Mouse (Mus musculus) heart, adult 2 months (tissue): ENCODE measurements at regions not wholly inside any gene's neighbourhood (a gene's known extent, or its start where the extent isn't known, plus 50 kb on each side); places are given as distances from the start of the nearest gene placed in this dataset.

ENCODE experiments used
- CTCF ChIP-seq: fragments of 200-600 bp; IDR thresholded peaks from 2 replicates; pipeline ENCODE4 v1.8.1; 2022; ENCODE audit warnings: antibody characterized with exemption, mild to moderate bottlenecking, moderate library complexity
- EP300 ChIP-seq: fragments of 200-500 bp; IDR thresholded peaks from 2 replicates; pipeline ENCODE4 v1.6.1; 2011; ENCODE audit warnings: low read depth, low read length, control low read depth; ENCODE audit not compliant: insufficient read depth
- POLR2A ChIP-seq: fragments of 200-500 bp; IDR thresholded peaks from 2 replicates; pipeline ENCODE4 v1.6.1; 2011; ENCODE audit warnings: mild to moderate bottlenecking, low read depth, low read length, control low read depth; ENCODE audit not compliant: insufficient read depth

DNA sequence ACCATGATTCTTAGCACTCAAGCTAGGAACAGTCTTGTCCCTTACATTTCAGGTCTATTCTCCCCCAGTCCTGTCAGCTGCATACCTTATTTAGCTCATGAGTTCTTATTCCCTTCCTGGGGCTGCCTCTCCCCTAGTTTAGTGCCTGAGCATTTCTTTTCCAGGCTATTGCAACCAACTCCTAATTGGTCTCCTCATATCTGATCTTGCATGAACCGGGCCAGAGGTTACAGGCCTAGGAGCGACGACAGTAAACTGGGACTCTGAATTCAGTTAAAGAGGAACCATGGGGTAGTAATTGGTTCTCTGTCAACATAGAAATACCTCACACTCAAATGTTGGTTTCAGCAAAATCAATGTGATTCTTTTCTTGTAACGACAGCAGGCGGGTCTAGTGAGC lies 195.9 kb downstream of the Kit start:
- TF ChIP-seq CTCF (no peak), EP300 (no peak), POLR2A (no peak)
